Mouse (Mus musculus): ENCODE measurements around the gene Ints6l. TPM values are rescaled to one million over a fixed set of nuclear protein-coding genes. Genes with fewer than 3 reads are reported as not detected.

The Ints6l gene
- total and polyA plus RNA-seq, 3 experiments = 19.4 to 42.7 (median 25.5) TPM

- no peak for TF ChIP-seq POLR2A (IDR thresholded peaks at IDR 0.05; ENCODE audit: low read depth, low read length)
- TF ChIP-seq ZNF384 (IDR thresholded peaks at IDR 0.05; ENCODE audit: low read depth, low read length) = no peak
- TF ChIP-seq NRF1 (IDR thresholded peaks at IDR 0.05; ENCODE audit: low read depth, low read length) = no peak
- TF ChIP-seq MXI1 (IDR thresholded peaks at IDR 0.05; ENCODE audit: low read depth, low read length) = no peak
- TF ChIP-seq ZKSCAN1 (IDR thresholded peaks at IDR 0.05; ENCODE audit: borderline replicate concordance, low read depth, low read length) = no peak
- TF ChIP-seq KAT2A (IDR thresholded peaks at IDR 0.05; ENCODE audit: insufficient replicate concordance, low read length) = no peak
- TF ChIP-seq CTCF (conservative IDR thresholded peaks at IDR 0.05 in 1 of 2, IDR thresholded peaks at IDR 0.05 in 1 of 2; ENCODE audit: low read depth in 2 of 2, low read length in 2 of 2) = peak; percentile 7 to 40; a peak in 2 of 4 replicates
- no peak for TF ChIP-seq ZMIZ1 (IDR thresholded peaks at IDR 0.05; ENCODE audit: low read depth, low read length)
- no peak overlapping the region for H3K4me3 ChIP-seq (replicated peaks in 1 of 3; ENCODE audit: low read depth in 2 of 3, low read length in 2 of 3, poor library complexity in 1 of 3)
- peaks cover 0 to 5% of the 10 kb centered on the region in 2 experiments; a peak in 2 of 4 replicates for H3K4me1 ChIP-seq (ENCODE audit: control insufficient read depth in 1 of 2, insufficient read depth in 2 of 2)
- H3K36me3 ChIP-seq (replicated peaks in 1 of 2; ENCODE audit: control insufficient read depth in 1 of 2, insufficient read depth in 1 of 2, low read length in 1 of 2) = no peaks in the 10 kb centered on the region
- in situ Hi-C loops (cut with MboI; ENCODE audit: low pct_ligation_motif_present, low pct_unique_long_range_greater_than_20kb, low sequenced_read_pairs) (no loop called here), dilution Hi-C loops (cut with MboI; ENCODE audit: extremely low pct_ligation_motif_present, extremely low pct_unique_long_range_greater_than_20kb, low sequenced_read_pairs) (no loop called here)
- H3K9me3 ChIP-seq (replicated peaks; ENCODE audit: low read length) = no peaks in the 10 kb centered on the region
- H3K9ac ChIP-seq (ENCODE audit: insufficient read depth, low read depth) = no peak overlapping the region
- peak; percentile 22 for DNase-seq (ENCODE audit: extremely low read depth)
- H3K4me2 ChIP-seq (ENCODE audit: insufficient read depth, low read depth, poor library complexity, severe bottlenecking) = no peak overlapping the region
- no peak overlapping the region for H3K27ac ChIP-seq (ENCODE audit: insufficient read depth, low read depth)
- H3K27me3 ChIP-seq (replicated peaks) = no peaks in the 10 kb centered on the region
- H3K79me2 ChIP-seq (replicated peaks; ENCODE audit: control insufficient read depth, extremely low read depth, insufficient read depth, poor library complexity, severe bottlenecking) = no peaks in the 10 kb centered on the region
Observed at GRCm38 (mm10) chrX:56417541-56417940, 37.1 kb upstream of the Ints6l start.

GRCm38 (mm10) chrX:56430601-56431000 is 24.1 kb upstream of the Ints6l start:
- dilution Hi-C loops (cut with MboI; ENCODE audit: extremely low pct_ligation_motif_present, extremely low pct_unique_long_range_greater_than_20kb, low sequenced_read_pairs) (no loop called here), in situ Hi-C loops (cut with MboI; ENCODE audit: low pct_ligation_motif_present, low pct_unique_long_range_greater_than_20kb, low sequenced_read_pairs) (loop anchor here (10.0 kb wide), 1 partner anchor 54 kb away; no protein-coding TSS in a partner anchor)
- Histone ChIP-seq H3K79me2 (replicated peaks; ENCODE audit: control insufficient read depth, extremely low read depth, insufficient read depth, poor library complexity, severe bottlenecking) (no peaks in the 10 kb centered on the region), H3K9me3 (replicated peaks; ENCODE audit: low read length) (no peaks in the 10 kb centered on the region), H3K36me3 (replicated peaks in 1 of 2; ENCODE audit: control insufficient read depth in 1 of 2, insufficient read depth in 1 of 2, low read length in 1 of 2) (no peaks in the 10 kb centered on the region), H3K4me1 (ENCODE audit: control insufficient read depth in 1 of 2, insufficient read depth in 2 of 2) (peaks cover under 1 to 5% of the 10 kb centered on the region in 2 experiments; a peak in 2 of 4 replicates), H3K27ac (ENCODE audit: insufficient read depth, low read depth) (no peak overlapping the region), H3K27me3 (replicated peaks) (no peaks in the 10 kb centered on the region), H3K9ac (ENCODE audit: insufficient read depth, low read depth) (no peak overlapping the region), H3K4me2 (ENCODE audit: insufficient read depth, low read depth, poor library complexity, severe bottlenecking) (no peak overlapping the region), H3K4me3 (replicated peaks in 1 of 3; ENCODE audit: low read depth in 2 of 3, low read length in 2 of 3, poor library complexity in 1 of 3) (no peak overlapping the region)
- TF ChIP-seq HCFC1 (IDR thresholded peaks at IDR 0.05; ENCODE audit: low read depth, low read length) = no peak
- peak; percentile 27; the same call in 1 of the 2 replicates for TF ChIP-seq SMC3 (IDR thresholded peaks at IDR 0.05; ENCODE audit: low read depth, low read length)
- TF ChIP-seq CTCF (conservative IDR thresholded peaks at IDR 0.05 in 1 of 2, IDR thresholded peaks at IDR 0.05 in 1 of 2; ENCODE audit: low read depth in 2 of 2, low read length in 2 of 2) = 0 out of 4 replicates have a peak, but pooled peaks have one; percentile 24 to 27
- no peak for DNase-seq (ENCODE audit: extremely low read depth)

- no peaks in the 10 kb centered on the region for H3K79me2 ChIP-seq (replicated peaks; ENCODE audit: control insufficient read depth, extremely low read depth, insufficient read depth, poor library complexity, severe bottlenecking)
- H3K27ac ChIP-seq (ENCODE audit: insufficient read depth, low read depth) = no peak overlapping the region
- no peak overlapping the region for H3K4me2 ChIP-seq (ENCODE audit: insufficient read depth, low read depth, poor library complexity, severe bottlenecking)
- dilution Hi-C loops (cut with MboI; ENCODE audit: extremely low pct_ligation_motif_present, extremely low pct_unique_long_range_greater_than_20kb, low sequenced_read_pairs) (no loop called here), in situ Hi-C loops (cut with MboI; ENCODE audit: low pct_ligation_motif_present, low pct_unique_long_range_greater_than_20kb, low sequenced_read_pairs) (loop anchor here (10.0 kb wide), 1 partner anchor 49 kb away; no protein-coding TSS in a partner anchor)
- no peak for TF ChIP-seq MAZ (IDR thresholded peaks at IDR 0.05; ENCODE audit: low read depth, low read length)
- no peak for TF ChIP-seq SIN3A (IDR thresholded peaks at IDR 0.05; ENCODE audit: low read length)
- TF ChIP-seq UBTF (IDR thresholded peaks at IDR 0.05; ENCODE audit: low read depth, low read length) = no peak
- TF ChIP-seq CTCF (conservative IDR thresholded peaks at IDR 0.05 in 1 of 2, IDR thresholded peaks at IDR 0.05 in 1 of 2; ENCODE audit: low read depth in 2 of 2, low read length in 2 of 2) = no peak
- TF ChIP-seq ZNF384 (IDR thresholded peaks at IDR 0.05; ENCODE audit: low read depth, low read length) = no peak
- no peak for TF ChIP-seq GABPA (IDR thresholded peaks at IDR 0.05; ENCODE audit: insufficient replicate concordance, low read depth, low read length)
- TF ChIP-seq POLR2A (IDR thresholded peaks at IDR 0.05; ENCODE audit: low read depth, low read length) = no peak
- no peaks in the 10 kb centered on the region for H3K36me3 ChIP-seq (replicated peaks in 1 of 2; ENCODE audit: control insufficient read depth in 1 of 2, insufficient read depth in 1 of 2, low read length in 1 of 2)
- H3K9ac ChIP-seq (ENCODE audit: insufficient read depth, low read depth) = no peak overlapping the region
- no peak for DNase-seq (ENCODE audit: extremely low read depth)
- no peaks in the 10 kb centered on the region for H3K27me3 ChIP-seq (replicated peaks)
- no peaks in the 10 kb centered on the region for H3K9me3 ChIP-seq (replicated peaks; ENCODE audit: low read length)
- H3K4me1 ChIP-seq (ENCODE audit: control insufficient read depth in 1 of 2, insufficient read depth in 2 of 2) = peaks cover 0 to 4% of the 10 kb centered on the region in 2 experiments; a peak in 1 of 4 replicates
- no peak overlapping the region for H3K4me3 ChIP-seq (replicated peaks in 1 of 3; ENCODE audit: low read depth in 2 of 3, low read length in 2 of 3, poor library complexity in 1 of 3)
Observed at GRCm38 (mm10) chrX:56435758-56436283, 18.8 kb upstream of the Ints6l start.
